Mouse (Mus musculus) MEL-GATA-1-ER (cell line): Measurements from ENCODE around the gene Lrrc8c.

Experiments used
- DNase-seq: peaks from one replicate; pipeline ENCODE4 v3.0.0-alpha.2; 2012; ENCODE audit warnings: low read depth; ENCODE audit errors: extremely low read depth

Lrrc8c gene

GRCm38 (mm10) chr5:105500132-105501121 is 18.8 kb upstream of the Lrrc8c start:
- DNase-seq, result no peak

- no peak for DNase-seq
These were observed 18.1 kb upstream of the Lrrc8c start for GRCm38 (mm10) chr5:105501136-105501535.

GRCm38 (mm10) chr5:105508813-105509212 is 10.4 kb upstream of the Lrrc8c start:
- DNase-seq, result no peak

- no peak for DNase-seq
These were observed 6.9 kb upstream of the Lrrc8c start for GRCm38 (mm10) chr5:105512297-105512696.

- DNase-seq, result no peak
These were observed 3.7 kb upstream of the Lrrc8c start for GRCm38 (mm10) chr5:105515532-105515931.

GRCm38 (mm10) chr5:105516290-105516689 is 2.9 kb upstream of the Lrrc8c start:
- no peak for DNase-seq

- DNase-seq, result no peak
These were observed 1.1 kb upstream of the Lrrc8c start for GRCm38 (mm10) chr5:105517992-105518625.

GRCm38 (mm10) chr5:105518626-105519095 is 527 bp upstream of the Lrrc8c start:
- peak; percentile 46 for DNase-seq

GRCm38 (mm10) chr5:105519976-105520300 is 750 bp downstream of the Lrrc8c start:
- no peak for DNase-seq

- DNase-seq, result no peak
These were observed 1.3 kb downstream of the Lrrc8c start for GRCm38 (mm10) chr5:105520442-105520965.

- DNase-seq, result peak; percentile 74
These were observed 4.3 kb downstream of the Lrrc8c start for GRCm38 (mm10) chr5:105523452-105523851.

GRCm38 (mm10) chr5:105525004-105525403 is 5.8 kb downstream of the Lrrc8c start:
- no peak for DNase-seq

GRCm38 (mm10) chr5:105526107-105526645 is 7.0 kb downstream of the Lrrc8c start:
- DNase-seq, result peak; percentile 47

GRCm38 (mm10) chr5:105526766-105527165 is 7.6 kb downstream of the Lrrc8c start:
- DNase-seq, result no peak

- peak; percentile 88 for DNase-seq
These were observed 8.5 kb downstream of the Lrrc8c start for GRCm38 (mm10) chr5:105527477-105528331.

- DNase-seq, result no peak
These were observed 11.4 kb downstream of the Lrrc8c start for GRCm38 (mm10) chr5:105530576-105530975.

- DNase-seq, result no peak
These were observed 16.0 kb downstream of the Lrrc8c start for GRCm38 (mm10) chr5:105535186-105535585.

GRCm38 (mm10) chr5:105536172-105536571 is 17.0 kb downstream of the Lrrc8c start:
- no peak for DNase-seq

- DNase-seq, result no peak
These were observed 18.0 kb downstream of the Lrrc8c start for GRCm38 (mm10) chr5:105537101-105537723.

- no peak for DNase-seq
These were observed 21.9 kb downstream of the Lrrc8c start for GRCm38 (mm10) chr5:105541051-105541450.
